Mouse (Mus musculus) mature B cell (primary cell): ENCODE measurements around the gene Gm8909.
"Not testable (repeated sequence)": the region's sequence is repeated elsewhere in the genome, so short reads cannot be mapped to it uniquely, and the experiment has no call there.

ENCODE experiments used
- in situ Hi-C: fragments of 300-500 bp; cut with MboI; formaldehyde crosslinking; loops from 2 replicates; pipeline ENCODE4 v1.14.3; 2019

Gene Gm8909

DNA sequence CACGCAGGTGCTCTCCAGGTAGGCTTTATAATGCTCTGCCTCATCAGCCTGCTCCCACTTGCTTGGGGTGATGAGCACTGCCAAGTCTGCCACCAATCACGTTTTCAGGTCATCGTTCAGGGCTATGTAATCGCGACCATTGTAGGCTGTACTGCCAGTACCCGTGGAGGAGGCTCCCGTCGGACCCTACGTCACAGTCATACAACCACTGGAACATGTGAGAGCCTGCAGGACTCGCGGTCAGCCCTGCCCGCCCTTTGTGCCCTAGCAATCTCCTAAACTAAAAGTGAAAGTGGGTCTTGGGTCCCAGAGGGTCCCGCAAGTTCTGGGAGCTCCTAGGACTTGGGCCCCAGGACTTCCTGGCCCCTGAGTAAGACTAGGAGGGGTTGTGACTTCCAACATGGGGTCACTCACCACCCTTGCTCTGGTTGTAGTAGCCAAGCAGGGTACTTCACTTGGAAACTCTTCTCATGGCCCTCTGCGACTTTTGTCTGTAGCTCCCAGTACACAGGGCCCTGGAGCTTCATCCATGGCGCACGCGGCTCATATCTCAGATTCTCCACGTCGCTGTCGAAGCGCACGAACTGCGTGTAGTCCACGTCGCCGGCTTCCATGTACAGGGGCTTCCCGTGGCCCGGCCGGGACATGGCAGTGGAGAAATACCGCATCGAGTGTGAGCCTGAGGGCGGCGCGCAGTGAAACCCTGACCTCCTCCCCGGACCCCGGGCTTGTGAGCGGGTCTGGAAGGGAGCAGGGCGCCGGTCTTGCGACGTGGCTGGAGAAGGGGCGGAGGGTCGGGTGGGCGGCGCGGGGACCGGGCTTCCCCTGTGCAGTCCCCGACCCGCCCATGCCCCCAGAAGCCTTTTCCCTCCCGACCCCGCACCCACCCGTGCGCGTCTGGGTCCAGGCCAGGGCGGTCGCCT, 6.9 kb downstream of the Gm8909 start:
- in situ Hi-C loops, result no loop called here

DNA sequence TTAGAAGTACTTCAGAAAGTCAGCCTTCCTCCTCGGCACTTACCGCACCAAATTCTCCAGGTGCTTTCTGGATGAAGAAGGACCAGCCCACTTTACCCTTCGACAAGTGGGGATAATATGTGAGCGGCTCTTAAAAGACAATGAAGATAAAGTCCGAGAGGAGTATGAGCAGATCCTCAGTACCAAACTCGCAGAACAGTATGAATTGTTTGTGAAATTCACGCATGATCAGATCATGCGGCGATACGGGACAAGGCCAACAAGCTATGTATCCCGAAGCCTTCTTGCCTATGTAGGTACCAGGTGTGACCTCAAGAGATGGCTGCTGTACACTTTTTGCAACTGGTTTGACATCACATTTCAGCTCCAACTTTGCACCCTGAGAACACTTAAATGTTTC, 10.1 kb downstream of the Gm8909 start:
- in situ Hi-C loops, result not testable (repeated sequence)

DNA sequence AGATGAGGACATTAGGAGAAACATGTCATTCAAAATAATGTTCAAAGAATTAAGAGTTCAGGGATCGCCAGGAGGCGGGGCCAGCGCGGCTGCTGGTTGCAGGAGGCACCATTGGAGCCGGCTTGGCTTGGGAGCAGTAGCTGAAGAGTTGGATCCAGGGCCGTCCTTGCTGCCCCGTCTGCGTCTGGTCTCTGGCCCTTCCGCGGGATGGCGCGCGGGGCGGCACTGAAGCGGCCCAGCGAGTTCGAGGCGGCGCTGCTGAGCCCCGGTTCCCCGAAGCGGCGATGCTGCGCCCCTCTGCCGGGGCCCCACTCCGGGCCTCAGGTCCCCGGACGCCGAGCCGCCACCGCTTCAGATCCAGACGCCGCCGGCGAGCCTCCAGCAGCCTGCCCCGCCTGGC, 10.6 kb downstream of the Gm8909 start:
- in situ Hi-C loops, result not testable (repeated sequence)

DNA sequence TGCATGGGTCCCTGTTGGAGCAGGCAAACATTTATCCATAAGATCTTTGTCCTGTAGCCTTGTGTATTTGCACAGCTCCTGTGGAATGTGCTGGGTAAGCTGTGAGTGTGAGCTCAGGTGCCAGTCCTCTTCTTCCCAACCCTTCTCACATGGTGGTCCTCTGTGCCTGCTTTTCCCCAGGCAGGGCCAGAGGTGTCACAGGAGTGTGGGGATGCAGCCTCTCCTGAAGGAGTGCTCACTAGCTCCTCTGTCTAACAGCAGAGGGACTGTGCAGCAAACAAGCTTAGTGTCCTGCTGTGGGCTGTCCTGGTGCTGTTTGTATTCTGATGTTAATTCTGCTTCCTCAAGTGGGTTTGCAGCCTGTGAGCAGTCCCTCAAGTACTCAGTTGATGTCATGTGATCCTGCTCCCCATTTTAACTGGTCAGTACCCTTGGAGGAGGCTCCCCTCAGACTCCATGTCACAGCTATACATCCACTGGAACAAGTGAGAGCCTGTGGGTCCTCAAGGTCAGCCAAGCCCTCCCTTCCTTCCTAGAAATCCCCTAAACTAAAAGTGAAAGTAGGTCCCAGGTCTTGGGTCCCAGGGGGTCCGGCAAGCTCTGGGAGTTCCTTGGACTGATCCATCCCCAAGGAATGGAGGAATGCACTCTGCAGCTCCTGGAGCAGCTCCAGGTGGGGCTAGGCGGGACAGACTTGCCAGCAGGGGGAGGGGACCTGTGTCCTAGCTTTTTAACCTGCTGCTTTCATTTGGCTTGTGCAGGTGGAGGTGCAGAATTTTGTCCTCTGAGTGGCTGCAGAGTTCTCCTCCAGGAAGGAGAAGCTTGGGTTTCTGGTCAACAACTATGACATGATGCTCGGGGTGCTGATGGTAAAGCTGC, 13.8 kb downstream of the Gm8909 start:
- in situ Hi-C loops, result no loop called here

DNA sequence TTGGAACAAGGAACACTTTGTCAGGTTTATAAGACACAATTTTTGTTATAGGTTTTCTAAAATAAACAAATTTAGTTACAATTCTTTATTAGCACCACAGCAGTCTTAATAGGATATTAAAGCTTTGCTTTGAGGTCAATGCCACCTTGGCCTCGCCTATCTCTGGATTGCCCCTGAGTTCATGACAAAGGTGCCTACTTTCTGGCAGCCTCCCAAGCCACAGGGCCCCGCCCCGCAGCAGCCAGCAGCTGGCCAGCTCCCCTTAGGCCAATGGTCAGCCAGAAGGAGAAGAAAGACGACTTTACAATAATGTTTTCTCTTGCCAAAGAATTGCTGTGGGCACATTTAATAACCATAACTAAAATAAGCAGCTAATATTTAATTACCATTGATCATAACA, 17.1 kb downstream of the Gm8909 start:
- in situ Hi-C loops, result not testable (repeated sequence)

DNA sequence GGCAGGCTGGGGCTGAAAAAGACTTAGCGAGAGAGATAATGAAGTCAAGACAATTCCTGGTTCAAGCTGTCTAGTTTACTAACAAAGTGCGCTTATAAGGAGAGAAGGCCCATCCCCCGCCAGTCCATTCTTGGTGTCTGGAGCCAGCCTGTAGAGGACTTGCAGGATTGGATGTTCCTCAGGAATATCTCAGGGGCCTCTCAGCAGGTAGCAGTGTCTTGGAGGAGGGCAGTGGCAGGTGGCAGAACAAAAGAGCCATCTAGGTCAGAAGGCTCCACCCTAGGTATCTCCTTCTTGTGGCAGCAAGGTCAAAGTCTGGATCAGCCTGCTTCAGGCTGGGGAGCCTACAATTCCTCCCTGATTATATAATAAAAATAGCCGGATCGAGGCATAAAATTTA, 19.9 kb downstream of the Gm8909 start:
- in situ Hi-C loops, result not testable (repeated sequence)

DNA sequence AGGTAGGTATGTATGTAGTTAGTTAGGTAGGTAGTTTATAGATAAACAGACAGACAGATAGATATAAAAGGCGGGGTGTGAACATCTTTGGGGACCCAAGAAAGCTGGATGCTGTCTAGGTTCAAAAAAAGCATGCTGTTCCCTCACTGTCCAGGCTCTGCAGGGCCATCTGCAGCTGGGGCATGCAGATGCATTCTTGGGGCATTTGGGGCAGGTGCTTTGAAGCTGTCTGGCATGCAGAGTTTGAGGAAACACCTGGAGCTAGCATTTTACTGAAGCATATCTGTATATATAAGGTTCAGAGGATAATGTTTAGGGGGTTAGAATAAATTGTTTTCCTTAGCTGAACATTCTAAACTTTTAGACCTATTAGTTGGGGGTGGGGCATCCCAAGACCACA, 21.4 kb downstream of the Gm8909 start:
- in situ Hi-C loops, result not testable (repeated sequence)

DNA sequence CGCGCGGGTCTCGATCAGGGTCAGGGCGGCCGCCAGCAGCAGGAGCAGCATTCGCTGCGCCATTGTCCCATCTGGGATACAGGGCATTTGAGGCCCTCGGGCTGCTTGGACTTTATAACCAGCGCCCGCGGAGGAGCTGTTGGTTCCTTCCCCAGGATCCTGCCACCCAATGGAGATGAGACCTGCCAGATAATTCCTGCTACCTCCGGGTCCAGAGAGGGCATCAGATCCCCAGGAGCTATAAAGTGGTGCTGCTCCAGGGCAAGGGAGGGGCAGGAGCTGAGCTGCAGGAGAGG, 22.5 kb downstream of the Gm8909 start:
- in situ Hi-C loops, result not testable (repeated sequence)

DNA sequence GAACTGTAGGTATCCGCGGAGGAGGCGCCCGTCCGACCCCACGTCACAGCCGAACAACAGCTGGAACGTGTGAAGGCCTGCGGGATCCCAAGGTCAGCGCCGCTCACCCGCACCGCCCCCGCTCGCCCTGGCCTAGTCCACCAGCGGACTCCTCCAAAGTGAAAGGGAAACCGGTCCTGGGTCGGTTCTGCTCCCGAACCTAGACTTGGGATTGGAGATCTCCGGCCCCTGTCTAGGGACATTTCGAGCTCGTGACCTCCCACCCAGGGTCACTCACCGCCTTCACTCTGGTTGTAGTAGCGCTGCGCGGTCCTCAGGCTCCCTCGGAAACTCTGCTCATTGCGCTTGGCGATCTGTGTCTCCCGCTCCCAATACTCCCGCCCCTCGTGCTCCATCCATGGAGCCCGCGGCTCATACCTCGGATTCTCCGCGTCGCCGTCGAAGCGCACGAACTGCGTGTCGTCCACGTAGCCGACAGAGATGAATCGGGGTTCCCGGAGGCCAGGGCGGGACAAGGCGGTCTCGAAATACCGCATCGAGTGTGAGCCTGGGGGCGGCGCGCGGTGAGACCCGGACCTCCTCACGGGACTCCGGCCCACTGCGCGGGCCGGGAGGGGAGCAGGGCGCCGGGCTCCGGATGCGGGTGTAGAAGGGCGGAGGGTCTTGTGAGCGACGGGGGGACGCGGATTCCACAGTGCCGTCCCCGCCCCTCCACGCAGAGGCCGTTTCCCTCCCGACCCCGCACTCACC, 23.1 kb downstream of the Gm8909 start:
- in situ Hi-C loops, result no loop called here

DNA sequence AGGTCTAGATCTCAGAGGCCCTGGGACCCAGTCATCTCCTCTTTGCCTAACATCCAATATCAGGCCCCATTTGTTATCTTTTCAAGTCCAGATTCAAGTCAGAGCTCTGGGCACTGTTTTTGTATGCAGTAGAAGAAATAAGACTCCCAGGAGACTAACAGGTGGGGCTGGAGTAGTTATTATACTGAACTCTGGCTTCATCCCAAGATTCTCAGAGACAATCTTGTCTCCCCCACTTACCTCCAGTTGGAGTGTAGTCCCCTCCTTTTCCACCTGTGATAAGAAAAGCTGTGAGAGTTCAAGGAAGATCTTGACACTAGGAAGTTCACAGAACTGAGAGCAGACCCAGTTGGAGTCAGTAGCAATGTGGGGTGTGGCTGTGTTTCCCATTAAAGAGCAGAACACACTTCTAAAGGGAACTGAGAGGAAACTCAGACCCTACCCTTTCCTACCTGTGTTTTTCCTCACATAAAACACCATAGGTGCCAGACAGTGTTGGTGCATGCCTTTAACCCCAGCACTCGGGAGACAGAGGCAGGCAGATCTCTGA, 32.0 kb downstream of the Gm8909 start:
- in situ Hi-C loops, result not testable (repeated sequence)

DNA sequence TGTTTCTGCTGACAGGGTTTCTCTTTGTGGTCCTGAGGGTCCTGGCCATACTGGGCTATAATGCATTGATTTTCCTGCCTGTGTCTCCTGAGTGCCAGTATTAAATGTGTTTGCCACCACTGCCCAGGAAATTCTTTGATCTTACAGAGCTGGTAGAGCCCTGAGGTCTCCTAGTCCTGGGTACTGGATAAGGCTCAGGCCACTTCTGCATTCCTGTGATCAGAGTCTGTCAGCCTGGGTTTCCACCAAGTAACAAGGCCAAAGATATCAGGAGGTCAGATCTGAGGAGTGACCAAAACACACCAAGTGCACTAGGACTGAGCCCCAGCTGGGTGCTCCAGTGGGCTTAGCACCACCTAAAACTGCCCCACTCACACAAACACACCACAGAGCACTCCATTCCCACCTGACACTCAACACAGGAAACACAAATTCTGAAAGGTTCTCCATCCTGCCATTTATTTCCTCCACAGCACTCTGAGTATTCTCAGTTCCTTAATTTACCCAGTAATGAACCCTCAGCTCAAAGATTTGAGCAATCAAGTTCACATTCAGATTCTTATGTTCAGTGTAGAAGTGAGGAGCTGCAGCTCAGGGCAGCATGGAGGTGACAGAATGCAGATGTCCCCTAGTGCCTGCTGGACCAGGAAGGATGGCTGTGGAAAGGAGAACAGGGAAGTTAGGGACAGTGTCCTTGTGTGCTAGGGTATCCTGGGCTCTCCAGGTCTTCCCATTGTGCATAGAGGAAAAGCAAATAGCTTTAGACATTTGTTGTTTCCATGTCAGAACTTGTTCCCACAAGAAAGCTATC, 32.7 kb downstream of the Gm8909 start:
- in situ Hi-C loops, result not testable (repeated sequence)

DNA sequence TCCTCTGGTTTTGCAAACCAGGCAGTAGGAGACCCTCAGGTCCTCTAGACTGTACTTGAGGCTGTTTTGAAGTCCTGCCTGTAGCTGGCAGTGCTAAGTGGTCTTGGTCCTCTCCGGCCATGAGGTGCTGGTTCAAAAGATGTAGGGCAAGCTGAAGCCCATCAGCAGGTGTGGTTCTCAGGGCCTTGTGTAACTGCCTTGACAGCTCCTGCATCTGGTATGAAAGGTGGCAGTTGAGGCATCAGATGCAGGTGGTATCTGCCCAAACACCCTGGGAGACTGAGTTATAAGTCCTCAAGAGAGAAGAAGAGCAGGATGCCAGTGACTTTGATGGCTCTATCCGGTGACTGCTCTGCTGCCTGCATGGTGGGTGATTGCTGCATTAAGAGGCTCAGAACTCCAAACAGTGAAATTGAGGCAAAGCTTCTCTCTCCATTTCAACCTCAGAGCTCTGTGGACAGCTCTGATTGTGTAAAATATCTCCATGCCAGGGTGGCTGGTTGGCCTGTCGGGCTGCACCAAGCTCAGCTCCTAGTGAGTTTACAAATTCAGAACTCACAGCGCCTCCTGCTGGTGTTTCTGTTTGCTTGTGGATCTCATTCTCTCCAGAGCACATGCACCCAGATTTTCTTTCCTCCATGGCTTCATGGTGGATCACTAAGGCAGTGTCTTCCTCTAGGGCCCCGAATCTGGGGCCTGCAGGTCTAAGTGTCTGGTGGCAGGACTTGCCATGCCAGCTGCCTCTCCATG, 36.6 kb downstream of the Gm8909 start:
- in situ Hi-C loops, result no loop called here

DNA sequence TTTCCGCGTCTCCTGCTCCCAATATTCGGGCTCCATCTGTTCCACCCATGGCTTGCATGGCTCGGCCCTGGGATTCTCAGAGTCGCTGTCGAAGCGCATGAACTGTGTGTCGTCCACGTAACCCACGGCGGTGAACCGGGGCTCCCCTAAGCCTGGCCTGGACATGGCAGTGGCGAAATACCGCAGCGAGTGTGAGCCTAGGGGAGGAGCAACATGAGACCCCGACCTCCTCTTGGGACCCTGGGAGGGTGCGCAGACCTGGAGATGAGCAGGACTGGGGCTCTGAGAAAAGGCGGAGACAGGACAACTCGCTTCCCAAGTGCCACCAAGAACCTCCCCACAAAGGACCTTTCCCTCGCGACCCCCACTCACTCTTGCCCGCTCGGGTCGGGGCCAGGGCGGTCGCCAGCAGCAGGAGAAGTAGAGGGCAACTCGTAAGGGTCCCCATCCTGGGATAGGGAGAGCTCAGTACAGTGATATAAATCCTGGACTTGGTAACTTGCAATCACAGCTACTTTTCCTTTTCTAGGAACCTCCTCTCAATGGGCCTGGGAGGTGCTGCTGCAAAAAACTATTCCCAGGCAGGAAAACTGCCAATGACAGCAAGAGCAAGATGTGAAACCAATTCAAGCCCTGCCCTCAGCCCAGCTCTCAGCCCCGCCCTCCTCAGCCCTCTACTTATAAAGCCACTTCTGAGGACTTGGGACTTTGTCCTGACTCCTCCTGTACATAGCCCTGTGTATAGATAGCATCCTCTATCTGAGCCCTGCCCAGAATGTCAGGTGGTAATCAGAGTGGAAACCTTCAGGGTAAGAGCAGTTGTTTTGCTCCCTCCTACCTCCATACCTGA, 39.1 kb downstream of the Gm8909 start, which contains the start of gene Gm7030:
TSS of gene Gm7030 (minus strand) at position 458 of the 850 bp plus-strand sequence.
- in situ Hi-C loops, result not testable (repeated sequence)

DNA sequence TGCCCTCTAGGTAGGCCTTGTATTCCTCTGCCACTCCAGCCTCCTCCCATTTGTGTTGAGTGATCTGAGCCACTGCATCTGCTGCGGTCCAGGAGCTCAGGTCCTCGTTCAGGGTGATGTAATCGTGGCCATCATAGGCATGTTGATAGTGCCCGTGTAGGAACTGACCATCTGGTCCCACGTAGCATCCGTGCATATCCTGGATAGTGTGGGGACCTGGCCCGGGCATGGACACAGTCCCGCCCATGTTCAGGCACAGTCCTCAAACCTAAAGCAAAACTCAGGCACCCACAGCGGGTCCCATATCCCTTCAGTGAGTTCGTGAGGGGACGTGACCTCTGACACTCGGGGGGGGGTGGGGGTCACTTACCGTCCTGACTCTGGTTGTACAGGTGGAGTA, 39.8 kb downstream of the Gm8909 start:
- in situ Hi-C loops, result not testable (repeated sequence)

DNA sequence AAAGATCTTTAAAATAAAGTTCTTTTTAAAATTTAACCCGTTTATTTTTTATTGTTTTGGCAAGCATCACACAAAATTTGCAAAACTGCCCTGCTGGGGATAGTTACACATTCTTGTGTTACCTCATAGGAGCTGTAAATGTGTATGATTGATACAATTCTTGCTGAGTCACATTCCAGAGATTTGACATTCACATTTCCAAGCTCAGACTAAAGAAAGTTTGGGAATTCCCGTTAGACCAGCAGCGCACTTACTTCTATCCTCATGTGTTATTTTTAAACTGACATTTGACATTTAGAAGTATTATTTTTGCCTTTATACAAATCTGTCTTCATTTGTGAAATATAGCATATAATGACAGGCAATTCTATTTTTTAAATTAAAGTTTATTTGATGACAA, 44.2 kb downstream of the Gm8909 start:
- in situ Hi-C loops, result not testable (repeated sequence)

DNA sequence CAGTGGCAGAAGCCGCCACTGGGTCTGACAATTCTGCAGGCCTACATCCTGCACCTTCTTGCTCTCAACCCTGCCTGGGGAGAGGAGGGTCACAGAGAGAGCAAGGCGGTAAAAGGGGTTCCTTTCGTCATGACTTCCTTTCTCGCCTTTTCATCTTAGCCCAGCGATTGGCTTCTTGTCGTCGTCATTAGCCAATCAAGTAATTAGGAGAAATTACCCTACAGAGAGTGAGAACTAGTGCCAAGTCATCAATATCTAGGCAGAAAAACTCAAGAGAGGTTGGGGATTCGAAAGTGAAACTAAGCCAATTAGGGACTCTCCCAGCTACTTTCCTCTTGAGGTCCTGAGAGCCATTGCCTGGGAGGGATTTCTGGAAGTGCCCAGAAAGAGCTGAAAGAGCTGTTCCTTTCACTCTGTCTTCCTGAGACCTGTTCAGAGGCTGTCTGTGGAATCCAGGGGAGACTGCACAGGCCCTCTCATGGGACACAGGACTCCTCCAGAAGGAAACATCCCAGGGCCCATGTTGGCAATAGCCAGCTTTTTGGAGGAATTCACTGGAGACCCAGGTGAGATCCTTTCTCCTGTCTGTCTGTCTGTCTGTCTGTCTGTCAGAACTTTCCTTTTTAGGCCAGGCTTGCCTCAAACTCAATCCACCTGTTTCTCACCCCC, 46.9 kb downstream of the Gm8909 start, which contains the start of gene Gm19684:
TSS of gene Gm19684 (plus strand) at position 327 of the 669 bp plus-strand sequence.
- in situ Hi-C loops, result not testable (repeated sequence)

DNA sequence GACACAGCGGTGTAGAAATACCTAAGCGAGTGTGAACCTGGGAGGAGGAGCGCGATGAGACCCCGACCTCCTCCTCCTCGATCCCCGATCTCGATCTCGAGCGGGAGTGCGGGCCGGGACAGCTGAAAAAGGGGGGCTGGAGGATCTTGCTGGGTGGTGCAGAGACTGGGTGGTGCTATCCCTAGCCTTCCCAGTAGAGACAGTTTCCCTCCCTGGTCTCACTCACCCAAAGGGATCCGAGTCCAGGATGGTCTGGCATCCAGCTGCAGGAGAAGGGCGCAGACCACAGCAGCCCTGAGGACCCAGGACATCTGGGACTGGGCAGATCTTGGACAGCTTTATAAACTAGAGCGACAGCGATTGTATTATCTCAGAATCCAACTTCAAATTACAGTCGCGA, 47.5 kb downstream of the Gm8909 start:
- in situ Hi-C loops, result not testable (repeated sequence)

DNA sequence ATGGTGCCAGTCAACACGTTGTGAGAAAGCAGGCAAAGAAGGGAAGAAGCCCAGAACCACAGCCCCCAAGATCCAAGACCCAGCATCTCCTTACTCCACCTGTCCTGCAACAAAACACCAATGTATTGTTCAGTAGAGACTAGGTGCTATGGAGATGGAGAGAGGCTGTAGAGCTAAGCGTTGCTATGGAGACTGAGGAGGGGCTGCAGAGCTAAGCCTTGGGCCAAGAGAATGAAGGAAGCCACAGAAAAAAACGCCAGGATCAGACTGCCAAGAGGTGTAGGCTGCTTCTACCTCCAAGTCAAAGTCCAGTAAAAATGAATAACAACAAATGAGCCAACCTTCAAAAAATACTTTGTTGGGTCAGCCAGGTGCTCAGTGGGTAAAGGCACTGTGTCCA, 51.8 kb downstream of the Gm8909 start:
- in situ Hi-C loops, result not testable (repeated sequence)
